Mouse (Mus musculus) v-Abl transformed pro-B cells (cell line): Measurements from ENCODE around the gene Shprh.
"Not testable (repeated sequence)": the region's sequence is repeated elsewhere in the genome, so short reads cannot be mapped to it uniquely, and the experiment has no call there.

Experiments used
- in situ Hi-C, 2 experiments: fragments of 400-800 bp; cut with MboI; formaldehyde crosslinking; loops; one replicate each; pipeline ENCODE4 v1.15.1; 2025; ENCODE audit not compliant: unreplicated experiment in 2 of 2

Gene Shprh

GRCm38 (mm10) chr10:11148884-11149741, at the start of gene Shprh:
Shprh (plus strand) TSS chr10:11149427.
- in situ Hi-C loops: loop anchor here in 1 of 2 experiments (10.0 kb wide), 1 partner anchor 974 kb away; no protein-coding TSS in a partner anchor

GRCm38 (mm10) chr10:11121781-11122180, 27.4 kb upstream of the Shprh start:
- in situ Hi-C loops: no loop called here

- in situ Hi-C loops: loop anchor here in 1 of 2 experiments (10.0 kb wide), 1 partner anchor 971 kb away; no protein-coding TSS in a partner anchor
Measured at GRCm38 (mm10) chr10:11145580-11145979, 3.6 kb upstream of the Shprh start.

GRCm38 (mm10) chr10:11148446-11148845, 781 bp upstream of the Shprh start:
- in situ Hi-C loops: loop anchor here in 1 of 2 experiments (10.0 kb wide), 1 partner anchor 974 kb away; no protein-coding TSS in a partner anchor

- in situ Hi-C loops: loop anchor here (5.0 to 25.0 kb wide), 4 partner anchors 128 to 1337 kb away; no protein-coding TSS in a partner anchor
Measured at GRCm38 (mm10) chr10:11149742-11150125, 507 bp downstream of the Shprh start.

GRCm38 (mm10) chr10:11151644-11152043, 2.4 kb downstream of the Shprh start:
- in situ Hi-C loops: loop anchor here (5.0 to 25.0 kb wide), 3 partner anchors 126 to 1339 kb away; no protein-coding TSS in a partner anchor

- in situ Hi-C loops: loop anchor here in 1 of 2 experiments (25.0 kb wide), 1 partner anchor 1345 kb away; no protein-coding TSS in a partner anchor
Measured at GRCm38 (mm10) chr10:11157039-11157438, 7.8 kb downstream of the Shprh start.

- in situ Hi-C loops: loop anchor here (5.0 to 25.0 kb wide), 2 partner anchors 33 to 1352 kb away; no protein-coding TSS in a partner anchor
Measured at GRCm38 (mm10) chr10:11164537-11164936, 15.3 kb downstream of the Shprh start.

- in situ Hi-C loops: loop anchor here in 1 of 2 experiments (25.0 kb wide), 1 partner anchor 1358 kb away; no protein-coding TSS in a partner anchor
Measured at GRCm38 (mm10) chr10:11170252-11170651, 21.0 kb downstream of the Shprh start.

- in situ Hi-C loops: loop anchor here in 1 of 2 experiments (25.0 kb wide), 1 partner anchor 1359 kb away; no protein-coding TSS in a partner anchor
Measured at GRCm38 (mm10) chr10:11171615-11172014, 22.4 kb downstream of the Shprh start.

- in situ Hi-C loops: loop anchor here in 1 of 2 experiments (25.0 kb wide), 1 partner anchor 1360 kb away; no protein-coding TSS in a partner anchor
Measured at GRCm38 (mm10) chr10:11172519-11172918, 23.3 kb downstream of the Shprh start.

GRCm38 (mm10) chr10:11175801-11176482, 26.7 kb downstream of the Shprh start:
- in situ Hi-C loops: loop anchor here (25.0 kb wide), 4 partner anchors 1261 to 1486 kb away; no protein-coding TSS in a partner anchor

GRCm38 (mm10) chr10:11180077-11180476, 30.9 kb downstream of the Shprh start:
- in situ Hi-C loops: loop anchor here (10.0 to 25.0 kb wide), 5 partner anchors 1257 to 1482 kb away; no protein-coding TSS in a partner anchor

GRCm38 (mm10) chr10:11197341-11197740, 48.1 kb downstream of the Shprh start:
- in situ Hi-C loops: loop anchor here (5.0 to 25.0 kb wide), 5 partner anchors 35 to 1465 kb away; no protein-coding TSS in a partner anchor

- in situ Hi-C loops: loop anchor here (5.0 to 25.0 kb wide), 5 partner anchors 36 to 1464 kb away; no protein-coding TSS in a partner anchor
Measured at GRCm38 (mm10) chr10:11198346-11198745, 49.1 kb downstream of the Shprh start.

GRCm38 (mm10) chr10:11199980-11200379, 50.8 kb downstream of the Shprh start:
- in situ Hi-C loops: loop anchor here (5.0 to 25.0 kb wide), 5 partner anchors 38 to 1462 kb away; no protein-coding TSS in a partner anchor

GRCm38 (mm10) chr10:11205883-11206282, 56.7 kb downstream of the Shprh start:
- in situ Hi-C loops: not testable (repeated sequence)

GRCm38 (mm10) chr10:11208670-11209069, 59.4 kb downstream of the Shprh start:
- in situ Hi-C loops: no loop called here

- in situ Hi-C loops: no loop called here
Measured at GRCm38 (mm10) chr10:11212003-11212402, 62.8 kb downstream of the Shprh start.

GRCm38 (mm10) chr10:11226442-11226841, 77.2 kb downstream of the Shprh start:
- in situ Hi-C loops: no loop called here
